Mouse (Mus musculus) B cell, adult (primary cell): ENCODE measurements around the gene Rpl36al. TPM values are rescaled to one million over a fixed set of nuclear protein-coding genes. Genes with fewer than 3 reads are reported as not detected.

Experiments used
- total RNA-seq: library from RNA; stranded (reverse); gene quantifications from 4 replicates; pipeline ENCODE4 v1.2.4, GENCODE M21; 2023; ENCODE audit not compliant: inconsistent age

The Rpl36al gene
- 370 to 438 TPM (median 388 TPM) in 4 replicates for total RNA-seq

GRCm38 (mm10) chr12:69183583-69184308 lies at the start of gene Rpl36al, which contains the start of gene Mgat2:
Rpl36al (minus strand) TSS chr12:69184083.
Mgat2 (plus strand) TSS chr12:69184157.

GRCm38 (mm10) chr12:69227776-69228466 lies 44.0 kb upstream of the Rpl36al start, which contains the start of gene Pole2:
Pole2 (minus strand) TSS chr12:69228195.

GRCm38 (mm10) chr12:69204052-69204833 lies 20.4 kb upstream of the Rpl36al start, which contains the start of gene Gm49384:
Gm49384 (minus strand) TSS chr12:69204267.

GRCm38 (mm10) chr12:69198164-69198535 lies 14.3 kb upstream of the Rpl36al start, which contains the start of gene Dnaaf2:
Dnaaf2 (minus strand) TSS chr12:69198429.

GRCm38 (mm10) chr12:69196444-69197377 lies 12.8 kb upstream of the Rpl36al start, which contains the start of gene Gm49383:
Gm49383 (minus strand) TSS chr12:69197104.

GRCm38 (mm10) chr12:69168461-69169106 lies 15.3 kb downstream of the Rpl36al start, which contains the start of gene Lrr1:
Lrr1 (plus strand) TSS chr12:69168814.

GRCm38 (mm10) chr12:69158765-69159577 lies 24.9 kb downstream of the Rpl36al start, which contains the start of gene Rps29:
Rps29 (minus strand) TSS chr12:69159186.

Other genes starting within 250 kb of the Rpl36al start
- gene Rps29, start 24.9 kb downstream of the Rpl36al start, total RNA-seq = 4,189 to 5,045 TPM (median 4,957 TPM) in 4 replicates
- 0.58 to 1.3 TPM in 2 of 4 replicates, not detected in the others for gene Lrr1, start 15.3 kb downstream of the Rpl36al start, total RNA-seq
- gene Mgat2, start 74 bp upstream of the Rpl36al start, total RNA-seq = 27.3 to 33.1 TPM (median 28.4 TPM) in 4 replicates
- 5.1 to 7.4 TPM (median 6.6 TPM) in 4 replicates for gene Gm49383, start 13.0 kb upstream of the Rpl36al start, total RNA-seq
- gene Dnaaf2, start 14.3 kb upstream of the Rpl36al start, total RNA-seq = 1.8 to 3.4 TPM (median 2.1 TPM) in 4 replicates
- 4.1 to 6.0 TPM (median 4.4 TPM) in 4 replicates for gene Gm49384, start 20.2 kb upstream of the Rpl36al start, total RNA-seq
- gene Pole2, start 44.1 kb upstream of the Rpl36al start, total RNA-seq = 2.7 to 4.6 TPM (median 2.8 TPM) in 4 replicates
- gene Klhdc1, start 57.1 kb upstream of the Rpl36al start, total RNA-seq = 5.1 to 7.8 TPM (median 6.9 TPM) in 4 replicates
- gene Klhdc2, start 112.6 kb upstream of the Rpl36al start, total RNA-seq = 20.3 to 24.2 TPM (median 22.8 TPM) in 4 replicates
- gene Nemf, start 173.1 kb upstream of the Rpl36al start, total RNA-seq = 98.0 to 114 TPM (median 108 TPM) in 4 replicates
- 329 to 368 TPM (median 334 TPM) in 4 replicates for gene Arf6, start 188.1 kb upstream of the Rpl36al start, total RNA-seq
- 5.2 to 8.4 TPM (median 6.7 TPM) in 4 replicates for gene Gm9887, start 188.4 kb upstream of the Rpl36al start, total RNA-seq